Mouse (Mus musculus) embryo, embryonic 10.5 days (tissue): ENCODE results near the gene Hmcn2.

ENCODE experiments used
- DNase-seq: peaks from one replicate; pipeline ENCODE4 v3.0.0-alpha.2; 2015; ENCODE audit warnings: low spot score

The Hmcn2 gene

GRCm38 (mm10) chr2:31458460-31458859 is 144.2 kb downstream of the Hmcn2 start:
- DNase-seq, result no peak

DNA sequence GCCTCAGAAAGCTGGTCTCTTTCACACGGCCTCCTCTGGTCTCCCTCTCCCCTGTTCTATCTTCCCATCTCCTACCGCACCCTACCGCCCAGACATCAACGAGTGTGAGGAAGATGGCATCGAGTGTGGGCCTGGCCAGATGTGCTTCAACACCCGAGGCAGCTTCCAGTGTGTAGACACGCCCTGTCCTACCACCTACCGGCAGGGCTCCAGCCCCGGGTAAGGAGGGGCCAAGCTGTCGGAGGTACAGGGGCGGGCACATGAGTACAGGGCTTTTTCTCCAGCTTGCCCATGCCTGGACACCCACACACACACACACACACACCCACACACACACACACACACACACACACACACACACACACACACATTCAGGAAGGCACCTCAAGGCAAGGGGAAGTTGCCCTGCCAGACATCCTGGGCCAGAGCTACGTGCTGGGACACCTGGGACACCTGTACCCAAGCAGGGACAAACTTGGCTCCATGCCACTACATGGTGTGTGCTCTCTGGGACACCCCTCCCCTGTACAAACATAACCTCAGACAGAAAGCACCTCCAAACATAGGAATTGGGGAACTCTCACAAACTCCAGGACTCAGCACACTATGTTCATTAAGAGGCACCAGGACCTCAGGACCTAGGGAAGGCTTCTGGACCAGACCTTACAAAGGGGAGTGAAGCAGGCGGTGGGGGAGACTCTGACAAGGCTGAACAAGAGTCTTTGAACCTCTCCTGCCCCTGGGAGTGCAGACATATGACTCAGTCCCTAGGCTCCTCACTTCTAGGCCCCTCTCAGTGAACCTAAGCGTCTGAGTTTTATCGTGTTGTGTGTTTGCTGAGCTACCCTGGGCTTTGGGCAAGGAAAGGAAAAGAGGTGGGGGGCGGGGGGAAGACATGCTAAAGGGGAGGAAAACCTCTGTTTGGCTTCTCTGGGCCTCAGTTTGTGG is 145.0 kb downstream of the Hmcn2 start:
- DNase-seq, result no peak

GRCm38 (mm10) chr2:31460025-31460571 is 145.9 kb downstream of the Hmcn2 start:
- DNase-seq, result peak; percentile 70

- no peak for DNase-seq
These were observed 146.7 kb downstream of the Hmcn2 start for GRCm38 (mm10) chr2:31460920-31461319.

- no peak for DNase-seq
These were observed 147.8 kb downstream of the Hmcn2 start for GRCm38 (mm10) chr2:31462051-31462450.

GRCm38 (mm10) chr2:31463253-31463652 is 149.0 kb downstream of the Hmcn2 start:
- no peak for DNase-seq

DNA sequence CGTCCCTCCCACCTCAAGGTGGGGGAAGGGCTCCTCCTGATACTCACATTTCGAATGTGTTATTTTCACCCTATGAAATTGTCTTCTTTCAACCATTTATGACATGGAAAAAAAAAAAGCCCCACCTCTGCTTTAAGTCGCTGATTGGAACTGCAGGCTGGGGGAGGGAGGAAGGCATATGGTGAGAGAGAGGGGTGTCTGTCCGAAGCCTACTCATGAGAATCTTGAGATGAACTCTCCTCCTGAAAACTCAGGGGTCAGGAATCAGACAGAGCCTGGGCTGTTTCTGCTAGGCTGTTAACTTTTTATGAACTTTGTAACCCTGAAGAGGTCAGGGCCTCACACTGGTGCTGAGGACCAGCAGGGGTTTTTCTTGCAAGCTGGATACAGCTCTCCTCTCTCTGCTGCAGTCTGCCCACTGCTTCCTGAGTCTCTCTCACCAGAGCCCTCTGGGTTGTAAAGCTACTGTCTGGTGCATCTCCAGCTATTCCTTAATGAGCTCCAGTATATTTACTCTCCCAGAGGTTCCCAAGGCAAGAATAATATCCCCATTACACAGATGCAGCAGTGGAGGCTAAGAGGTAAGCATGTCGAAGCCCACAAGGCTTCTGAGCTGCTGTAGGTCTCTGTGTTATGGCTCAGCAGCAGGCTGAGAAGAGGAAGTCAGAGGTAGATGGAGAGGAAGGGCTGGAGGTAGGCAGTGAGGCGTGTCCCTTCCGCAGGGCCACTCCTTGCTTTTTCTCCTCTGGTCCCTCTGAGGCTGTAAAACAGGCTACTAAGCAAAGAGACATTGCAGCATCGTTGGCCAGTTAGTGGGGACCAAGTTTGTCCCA is 149.7 kb downstream of the Hmcn2 start:
- DNase-seq, result no peak

DNA sequence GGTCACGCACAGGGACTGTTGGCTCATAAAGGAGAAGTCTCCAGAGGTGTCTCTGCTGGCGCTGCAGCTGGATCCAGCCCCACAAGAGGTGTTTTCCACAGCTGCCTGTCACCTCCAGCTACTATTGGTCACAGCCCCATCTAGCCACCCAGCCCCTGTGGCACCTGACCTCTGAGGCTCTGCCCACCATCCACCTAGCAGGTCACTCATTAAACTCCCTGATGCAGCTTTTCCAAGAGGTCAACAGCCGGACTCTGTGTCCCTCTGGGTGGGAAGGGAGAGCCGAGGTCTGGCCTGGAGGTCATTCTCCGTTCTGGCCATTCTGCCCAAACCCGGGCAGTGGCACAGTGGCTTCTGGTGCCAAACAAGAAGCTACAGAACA is 150.3 kb downstream of the Hmcn2 start:
- no peak for DNase-seq

GRCm38 (mm10) chr2:31467457-31467856 is 153.2 kb downstream of the Hmcn2 start:
- no peak for DNase-seq

GRCm38 (mm10) chr2:31468857-31469256 is 154.6 kb downstream of the Hmcn2 start:
- no peak for DNase-seq

- no peak for DNase-seq
These were observed 155.3 kb downstream of the Hmcn2 start for GRCm38 (mm10) chr2:31469480-31469879.

- DNase-seq, result peak; percentile 70
These were observed 155.9 kb downstream of the Hmcn2 start, which contains the start of gene Ass1 for GRCm38 (mm10) chr2:31469931-31470682. Ass1 (plus strand) TSS chr2:31470207.

DNA sequence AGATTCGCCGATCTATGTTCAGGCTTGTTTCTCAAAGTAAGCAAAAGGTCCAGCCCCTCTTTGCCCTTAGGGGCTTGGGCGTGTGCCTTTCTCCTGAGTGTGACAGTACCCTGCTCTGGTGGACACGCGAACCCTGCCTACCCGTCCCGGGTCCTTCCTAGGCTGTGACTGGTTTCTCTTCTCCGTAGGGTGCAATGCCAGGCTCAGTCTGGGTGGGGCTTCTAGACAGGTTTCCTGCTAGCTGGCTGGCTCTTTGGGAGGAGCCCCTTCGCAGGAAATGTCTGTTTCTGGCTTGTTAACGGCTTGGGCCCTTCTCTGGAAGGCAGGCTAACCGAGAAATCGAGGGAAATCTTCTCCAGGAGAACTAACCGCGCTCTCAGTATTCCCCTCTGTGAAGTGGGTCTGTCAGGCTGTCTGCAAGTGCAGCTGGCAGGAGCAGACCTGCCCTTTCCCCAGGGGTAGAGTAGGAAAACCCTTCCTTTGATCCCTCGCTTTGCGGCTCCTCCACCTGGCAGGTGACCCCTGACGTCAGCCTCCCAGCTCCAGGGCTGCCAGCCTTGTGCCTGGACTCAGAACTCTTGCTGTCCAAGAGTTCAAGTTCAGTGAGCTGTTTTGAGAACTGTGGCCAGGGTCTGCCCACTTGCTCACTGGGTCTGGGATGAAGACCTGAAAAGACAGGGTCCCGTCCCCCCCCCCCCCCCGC is 156.6 kb downstream of the Hmcn2 start:
- DNase-seq, result no peak

DNA sequence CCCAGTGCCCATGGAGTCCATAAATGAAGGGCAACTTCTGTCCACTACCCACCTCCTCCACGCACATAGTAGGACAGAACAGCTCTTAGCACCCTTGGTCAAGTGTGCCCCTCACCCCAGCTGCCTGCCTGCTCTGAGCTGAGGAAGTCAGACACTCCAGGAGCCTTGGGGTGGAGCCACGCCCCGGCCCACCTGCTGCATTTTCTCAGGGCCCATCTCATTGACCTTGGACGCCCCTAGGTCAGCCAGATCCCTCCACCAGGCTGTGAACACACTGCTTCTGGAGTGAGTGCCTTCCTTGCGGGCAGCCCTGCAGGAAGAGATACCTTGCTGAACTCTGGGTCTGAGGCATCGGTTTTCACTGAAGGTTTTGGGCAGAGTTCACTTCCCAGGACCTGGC is 157.4 kb downstream of the Hmcn2 start:
- no peak for DNase-seq

GRCm38 (mm10) chr2:31472406-31473065 is 158.3 kb downstream of the Hmcn2 start:
- peak; percentile 77 for DNase-seq

- no peak for DNase-seq
These were observed 159.7 kb downstream of the Hmcn2 start for GRCm38 (mm10) chr2:31473941-31474340.

GRCm38 (mm10) chr2:31474686-31475085 is 160.5 kb downstream of the Hmcn2 start:
- DNase-seq, result no peak

- no peak for DNase-seq
These were observed 162.0 kb downstream of the Hmcn2 start for GRCm38 (mm10) chr2:31476107-31476820.

DNA sequence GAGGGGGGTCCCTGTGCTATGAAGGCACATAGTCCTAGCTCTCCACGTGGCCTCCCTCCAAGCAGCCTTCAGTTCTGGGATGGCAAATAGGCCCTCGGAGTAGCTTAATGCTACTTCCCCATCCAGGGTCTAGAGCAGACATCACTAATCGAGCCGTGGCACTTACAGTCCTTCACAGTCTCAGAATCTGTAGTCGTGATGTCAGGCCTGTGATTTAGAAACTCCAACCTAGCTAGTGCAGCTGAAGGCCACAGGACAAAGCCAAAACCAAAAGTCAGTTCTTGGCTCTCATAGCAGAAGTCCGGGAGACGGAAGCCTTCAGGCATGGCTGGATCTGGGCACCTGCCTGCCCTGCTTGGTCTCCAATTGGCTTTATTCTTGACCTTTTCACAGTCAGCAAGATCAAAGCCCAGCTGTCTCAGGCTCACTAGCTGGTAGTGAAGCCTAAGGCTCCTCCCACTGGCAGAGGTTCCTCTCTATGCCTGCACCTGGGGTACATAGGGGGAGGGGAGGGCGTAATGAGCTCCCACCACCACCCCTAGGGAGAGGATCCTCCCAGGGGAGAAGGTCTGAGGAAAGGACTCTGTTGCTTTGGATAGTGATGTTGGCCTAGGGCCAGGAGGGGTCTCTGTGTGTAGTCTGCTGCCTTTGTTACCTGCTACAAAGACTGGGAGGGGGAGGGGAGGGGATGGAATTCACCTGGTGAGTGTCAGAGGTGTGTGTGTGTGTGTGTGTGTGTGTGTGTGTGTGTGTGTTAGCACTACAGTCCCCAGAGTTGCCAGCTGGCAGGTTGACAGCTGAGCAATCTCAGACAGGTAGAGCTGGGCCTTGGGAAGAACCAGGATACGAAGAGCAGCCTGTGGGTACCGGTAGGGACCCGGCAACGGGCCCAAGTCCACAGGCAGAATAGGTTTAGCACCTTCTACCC is 163.3 kb downstream of the Hmcn2 start:
- no peak for DNase-seq
